Mouse (Mus musculus): ENCODE measurements around the gene Rdh16f1.
"Not testable (repeated sequence)": the region's sequence is repeated elsewhere in the genome, so short reads cannot be mapped to it uniquely, and the experiment has no call there.

Rdh16f1 gene

GRCm38 (mm10) chr10:127829121-127829520 lies 69.5 kb downstream of the Rdh16f1 start:
- DNase-seq (ENCODE audit: extremely low spot score), result no peak

GRCm38 (mm10) chr10:127834186-127834585 lies 74.6 kb downstream of the Rdh16f1 start:
- not testable (repeated sequence) for DNase-seq (ENCODE audit: extremely low spot score)

GRCm38 (mm10) chr10:127835292-127835691 lies 75.7 kb downstream of the Rdh16f1 start:
- no peak for DNase-seq (ENCODE audit: extremely low spot score)

GRCm38 (mm10) chr10:127837793-127838192 lies 78.2 kb downstream of the Rdh16f1 start:
- not testable (repeated sequence) for DNase-seq (ENCODE audit: extremely low spot score)

- DNase-seq (ENCODE audit: extremely low spot score), result no peak
These were observed 79.0 kb downstream of the Rdh16f1 start for GRCm38 (mm10) chr10:127838539-127838938.

- DNase-seq (ENCODE audit: extremely low spot score), result no peak
These were observed 81.2 kb downstream of the Rdh16f1 start for GRCm38 (mm10) chr10:127840776-127841175.
